Mouse (Mus musculus) G1E (cell line): ENCODE measurements around the gene Pcbp3.

Experiments used
- CTCF ChIP-seq: IDR thresholded peaks from 2 replicates; pipeline ENCODE4 v1.5.1; 2012; ENCODE audit warnings: low read depth, low read length, inconsistent platforms, mixed read lengths
- GATA1 ChIP-seq: IDR thresholded peaks from 2 replicates; pipeline ENCODE4 v1.6.1; 2012; ENCODE audit warnings: borderline replicate concordance, low read length, inconsistent platforms, mixed read lengths

DNA sequence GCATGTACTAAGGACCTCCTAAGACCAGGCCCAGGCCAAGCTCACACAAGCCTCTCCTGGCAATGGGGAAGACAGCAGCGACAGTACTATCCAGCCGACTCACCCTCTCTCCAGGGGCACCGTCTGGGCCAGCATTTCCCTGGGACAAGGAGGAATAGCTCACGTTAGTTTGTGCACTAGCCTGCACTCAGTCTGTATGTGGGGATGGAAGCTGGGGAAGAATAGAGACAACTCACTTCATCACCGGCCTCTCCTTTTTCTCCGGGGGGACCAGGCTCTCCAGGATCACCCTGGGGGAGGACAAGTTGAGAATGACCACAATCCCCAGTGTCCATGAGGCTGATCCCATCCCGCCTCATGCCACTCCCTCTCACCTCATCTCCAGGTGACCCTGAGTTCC is 244.7 kb downstream of the Pcbp3 start:
- TF ChIP-seq CTCF (no peak), GATA1 (no peak)
